Mouse (Mus musculus) erythroblast, embryonic 14.5 days (primary cell): Measurements from ENCODE around the gene Speer4d. TPM values are rescaled to one million over a fixed set of nuclear protein-coding genes. Genes with fewer than 3 reads are reported as not detected.
"Not testable (repeated sequence)": the region's sequence is repeated elsewhere in the genome, so short reads cannot be mapped to it uniquely, and the experiment has no call there.

Source experiments
- H3K27me3 ChIP-seq: 2 replicates; pipeline ENCODE4 v1.6.1; 2012; ENCODE audit warnings: inconsistent platforms; ENCODE audit not compliant: control insufficient read depth
- H3K36me3 ChIP-seq: 2 replicates; pipeline ENCODE4 v1.6.1; 2012; ENCODE audit warnings: mild to moderate bottlenecking, inconsistent platforms; ENCODE audit not compliant: control insufficient read depth
- H3K4me1 ChIP-seq: 2 replicates; pipeline ENCODE4 v1.6.1; 2012; ENCODE audit warnings: inconsistent platforms; ENCODE audit not compliant: control insufficient read depth
- H3K4me3 ChIP-seq: replicated peaks from 2 replicates; pipeline ENCODE3; 2012; ENCODE audit warnings: moderate library complexity, mild to moderate bottlenecking, inconsistent platforms
- H3K9me3 ChIP-seq: 2 replicates; pipeline ENCODE4 v1.6.1; 2012; ENCODE audit warnings: low read length, inconsistent platforms, mixed read lengths; ENCODE audit not compliant: control insufficient read depth
- polyA plus RNA-seq: library from polyadenylated mRNA; stranded (reverse); fragments of >175 nt; gene quantifications from 2 replicates; pipeline ENCODE4 v1.2.3, GENCODE M21; 2012

The Speer4d gene
- polyA plus RNA-seq = 0.05 TPM in 1 of 2 replicates, not detected in the other

DNA sequence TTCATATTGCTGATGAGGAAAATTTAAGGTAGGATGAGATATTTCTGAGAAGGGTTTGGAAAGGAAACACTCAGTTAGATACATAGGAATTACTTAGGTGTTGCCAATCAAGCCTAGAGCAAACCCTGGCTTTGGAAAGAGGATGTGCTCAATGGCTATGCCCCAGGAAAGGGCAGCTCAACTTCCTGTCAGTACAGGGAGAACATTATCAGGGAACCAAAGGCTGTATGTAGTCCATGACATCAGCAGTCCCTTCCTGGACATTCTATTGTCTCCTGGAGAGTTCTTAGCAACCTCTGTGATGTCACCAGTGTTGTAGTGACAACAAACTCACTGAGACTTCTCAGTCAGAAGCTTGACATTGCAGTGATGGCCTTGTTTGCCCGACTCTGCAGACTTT lies at the start of gene Speer4d:
Gene Speer4d (plus strand): TSS at position 301 of the 400 bp plus-strand sequence.
- not testable (repeated sequence) for H3K36me3 ChIP-seq, H3K4me1 ChIP-seq, H3K27me3 ChIP-seq, H3K9me3 ChIP-seq, H3K4me3 ChIP-seq

DNA sequence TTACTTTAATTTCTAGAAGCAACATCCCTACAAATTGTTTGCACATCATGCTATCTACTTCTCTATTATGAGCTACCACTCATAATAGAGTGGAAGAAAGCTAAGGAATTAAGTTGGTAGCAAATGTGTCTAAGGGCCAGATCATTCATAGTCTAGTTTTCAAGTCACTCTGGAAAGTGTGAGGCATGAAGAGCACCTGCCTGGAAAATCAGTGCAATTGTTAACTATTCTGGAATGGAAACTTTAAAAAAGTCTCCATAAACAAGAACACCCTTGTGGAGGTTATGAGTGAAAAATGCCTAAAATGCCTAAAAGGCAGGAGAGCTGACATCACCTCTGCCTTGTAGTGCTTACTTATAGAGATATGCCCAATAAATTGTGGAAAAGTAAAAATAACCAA lies 45.1 kb upstream of the Speer4d start:
- H3K36me3 ChIP-seq, H3K4me3 ChIP-seq, H3K27me3 ChIP-seq, H3K4me1 ChIP-seq, H3K9me3 ChIP-seq: not testable (repeated sequence)

GRCm38 (mm10) chr5:15577033-15577432 lies 41.8 kb upstream of the Speer4d start, which contains the start of gene Gm21083:
Gene Gm21083 (plus strand): TSS chr5:15577333.
- not testable (repeated sequence) for H3K36me3 ChIP-seq, H3K9me3 ChIP-seq, H3K4me1 ChIP-seq, H3K27me3 ChIP-seq, H3K4me3 ChIP-seq

DNA sequence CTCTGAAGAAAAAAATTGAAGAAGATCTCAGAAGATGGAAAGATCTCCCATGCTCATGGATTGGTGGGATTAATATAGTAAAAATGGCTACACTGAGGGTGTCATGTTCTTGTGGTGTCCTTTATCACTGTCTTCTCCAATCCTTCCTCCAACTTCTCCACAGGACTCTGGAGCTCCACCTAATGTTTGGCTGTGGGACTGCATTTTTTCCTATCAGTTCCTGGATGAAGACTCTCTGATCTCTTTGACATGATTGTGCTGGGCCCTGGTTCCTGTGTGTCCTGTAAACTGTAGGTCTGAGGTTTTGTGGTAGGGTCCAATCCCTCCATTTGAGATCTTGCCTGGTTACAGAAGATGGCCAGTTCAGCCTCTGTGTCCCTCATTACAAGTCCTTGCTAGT lies 32.5 kb upstream of the Speer4d start:
- not testable (repeated sequence) for H3K9me3 ChIP-seq, H3K27me3 ChIP-seq, H3K4me1 ChIP-seq, H3K4me3 ChIP-seq, H3K36me3 ChIP-seq

GRCm38 (mm10) chr5:15588291-15588690 lies 30.6 kb upstream of the Speer4d start:
- not testable (repeated sequence) for H3K9me3 ChIP-seq, H3K4me1 ChIP-seq, H3K4me3 ChIP-seq, H3K27me3 ChIP-seq, H3K36me3 ChIP-seq

GRCm38 (mm10) chr5:15590635-15591034 lies 28.2 kb upstream of the Speer4d start:
- not testable (repeated sequence) for H3K27me3 ChIP-seq, H3K9me3 ChIP-seq, H3K4me1 ChIP-seq, H3K36me3 ChIP-seq, H3K4me3 ChIP-seq

DNA sequence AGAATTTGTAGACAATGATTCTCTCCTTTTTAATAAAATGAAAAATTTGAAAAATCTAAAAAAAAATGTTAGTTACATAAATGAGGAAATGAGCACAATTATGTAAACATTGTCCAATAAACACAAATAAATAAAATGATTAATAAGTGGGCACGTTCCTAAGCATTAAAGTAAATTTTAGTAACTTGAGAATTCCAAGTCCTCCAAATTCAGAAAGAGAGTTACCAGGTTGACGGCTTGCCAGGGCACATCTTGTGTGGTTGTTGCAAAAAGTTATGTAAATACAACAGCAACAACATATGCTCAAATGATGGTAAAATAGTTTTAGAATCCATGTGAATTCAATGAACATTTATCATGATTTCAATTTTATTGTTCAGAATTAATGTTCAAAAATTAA lies 27.3 kb upstream of the Speer4d start:
- H3K4me1 ChIP-seq, H3K36me3 ChIP-seq, H3K27me3 ChIP-seq, H3K4me3 ChIP-seq, H3K9me3 ChIP-seq: not testable (repeated sequence)

GRCm38 (mm10) chr5:15598831-15599230 lies 20.0 kb upstream of the Speer4d start:
- H3K27me3 ChIP-seq, H3K36me3 ChIP-seq, H3K4me1 ChIP-seq, H3K4me3 ChIP-seq, H3K9me3 ChIP-seq: not testable (repeated sequence)

DNA sequence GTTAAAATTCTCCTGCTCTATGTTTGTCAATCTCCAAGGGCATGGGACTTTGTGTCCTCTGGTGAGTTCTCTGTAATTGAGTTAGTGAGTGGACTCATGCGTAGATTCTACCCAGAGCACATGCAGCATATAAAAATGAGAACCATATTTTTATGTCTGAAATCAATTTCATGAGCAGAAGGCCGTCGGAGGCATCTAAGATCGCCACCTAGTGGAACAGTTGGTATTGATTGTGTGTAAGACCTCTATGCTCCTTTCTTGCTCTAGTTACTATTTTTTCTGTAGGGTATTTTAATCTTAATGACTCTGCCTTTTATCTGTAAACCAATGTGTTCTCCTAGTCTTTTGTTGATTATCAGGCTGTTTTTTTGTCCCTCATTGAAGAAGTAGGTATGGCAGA lies 18.5 kb upstream of the Speer4d start:
- not testable (repeated sequence) for H3K9me3 ChIP-seq, H3K4me3 ChIP-seq, H3K27me3 ChIP-seq

GRCm38 (mm10) chr5:15601481-15601880 lies 17.4 kb upstream of the Speer4d start:
- not testable (repeated sequence) for H3K27me3 ChIP-seq, H3K4me1 ChIP-seq, H3K9me3 ChIP-seq, H3K36me3 ChIP-seq, H3K4me3 ChIP-seq

More for the DNA sequence above, 18.5 kb upstream of the Speer4d start:
- H3K4me1 ChIP-seq, H3K36me3 ChIP-seq: not testable (repeated sequence)

- H3K9me3 ChIP-seq, H3K27me3 ChIP-seq, H3K4me1 ChIP-seq, H3K36me3 ChIP-seq, H3K4me3 ChIP-seq: not testable (repeated sequence)
Measured at GRCm38 (mm10) chr5:15601960-15602359, 16.9 kb upstream of the Speer4d start.

DNA sequence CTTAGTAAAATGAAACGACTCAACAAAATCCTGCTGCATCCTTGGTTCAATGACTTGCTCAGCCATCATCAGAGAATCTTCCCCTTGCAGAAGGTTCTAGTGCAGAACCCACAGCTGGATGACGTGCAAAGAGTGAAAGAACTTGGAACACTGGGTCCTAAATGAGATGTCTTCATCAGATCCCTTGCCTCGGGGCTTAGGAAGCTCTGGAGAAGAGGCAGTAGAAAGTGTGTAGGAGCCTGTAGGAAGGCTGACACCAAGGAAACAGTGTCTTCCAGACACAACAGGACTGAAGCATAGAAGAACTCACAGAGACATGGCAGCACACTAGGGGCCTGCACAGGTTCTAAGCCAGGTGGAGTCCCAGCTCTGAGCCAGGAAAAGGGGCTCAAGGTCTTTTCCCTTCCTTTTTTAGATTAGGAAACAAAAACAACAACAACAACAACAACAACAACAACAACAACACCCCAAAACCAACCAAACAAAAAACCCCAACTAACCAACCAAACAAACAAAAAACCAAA lies 16.4 kb upstream of the Speer4d start:
- H3K4me3 ChIP-seq, H3K4me1 ChIP-seq, H3K27me3 ChIP-seq, H3K9me3 ChIP-seq, H3K36me3 ChIP-seq: not testable (repeated sequence)

GRCm38 (mm10) chr5:15603008-15603407 lies 15.9 kb upstream of the Speer4d start:
- H3K27me3 ChIP-seq, H3K9me3 ChIP-seq, H3K4me1 ChIP-seq, H3K36me3 ChIP-seq, H3K4me3 ChIP-seq: not testable (repeated sequence)

DNA sequence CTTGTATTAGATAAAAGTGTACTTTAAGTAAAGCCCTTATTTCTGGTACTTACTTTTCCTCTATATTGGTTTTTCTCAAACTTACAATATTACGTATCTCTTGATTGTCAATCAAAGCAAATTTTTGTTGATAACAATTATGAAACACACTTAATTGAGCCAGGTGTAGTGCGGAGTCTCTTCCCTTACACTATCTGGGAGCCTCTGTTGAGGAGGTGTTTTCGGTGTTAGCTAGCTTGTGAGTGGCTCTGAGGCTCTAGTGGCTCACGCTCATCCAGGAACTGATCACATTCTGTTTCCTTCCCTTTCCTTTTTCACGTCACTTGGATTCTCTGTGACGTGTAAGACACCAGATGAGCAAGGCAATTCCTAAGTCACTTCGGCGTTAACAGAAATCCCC lies 15.3 kb upstream of the Speer4d start:
- not testable (repeated sequence) for H3K4me3 ChIP-seq

GRCm38 (mm10) chr5:15606677-15607076 lies 12.2 kb upstream of the Speer4d start:
- H3K4me3 ChIP-seq, H3K9me3 ChIP-seq, H3K36me3 ChIP-seq, H3K4me1 ChIP-seq, H3K27me3 ChIP-seq: not testable (repeated sequence)

More for the DNA sequence above, 15.3 kb upstream of the Speer4d start:
- not testable (repeated sequence) for H3K36me3 ChIP-seq, H3K9me3 ChIP-seq, H3K27me3 ChIP-seq, H3K4me1 ChIP-seq
